Comparison of ENCODE assay signal across 8 mouse cellular contexts in the genomic region with DNA sequence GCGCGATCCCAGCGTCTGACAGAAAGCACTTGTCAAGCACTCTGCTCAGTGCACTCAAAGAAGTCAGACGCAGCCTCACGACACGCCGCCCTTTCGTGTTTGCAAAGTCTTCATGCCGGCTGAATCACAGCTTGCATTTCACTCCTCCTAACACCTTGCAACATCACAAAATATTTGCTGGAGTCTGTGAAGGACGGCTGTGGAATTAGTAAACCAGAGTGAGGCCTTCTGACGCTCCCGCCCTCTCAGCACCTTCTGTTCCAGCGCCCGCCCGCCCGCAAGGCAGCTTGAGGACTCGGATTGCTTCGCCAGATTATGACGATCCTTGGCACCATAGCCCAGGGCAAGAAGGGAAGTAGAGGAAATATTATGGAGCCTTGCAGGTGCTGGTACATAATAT. TPM values are rescaled to one million over a fixed set of nuclear protein-coding genes. Genes with fewer than 3 reads are reported as not detected.
A peak's percentile ranks its signal among the peaks of the same experiment; 100 is the strongest.
DNase-seq lines count a peak whose midpoint lies in the region; ATAC-seq and TF ChIP-seq lines count a peak whose summit lies in the region.

No protein-coding gene starts in this region.

- H3K9ac ChIP-seq in lung, postnatal 0 days (replicated peaks; ENCODE audit: low read depth), result no peak overlapping the region

- peaks cover 4% of the 10 kb centered on the region; the same call in 1 of the 2 replicates for H3K36me3 ChIP-seq in E14TG2a.4 (ENCODE audit: insufficient read depth, low read length)
- 0 out of 2 replicates have a peak, but pooled peaks cover 8% of the 10 kb centered on the region for H3K36me3 ChIP-seq in lung, postnatal 0 days (ENCODE audit: insufficient read depth, low read length)
- no peaks in the 10 kb centered on the region; the same call in 1 of the 2 replicates for H3K36me3 ChIP-seq in kidney, adult 2 months (ENCODE audit: control insufficient read depth, insufficient read depth, low read length)

- peaks cover 21% of the 10 kb centered on the region for H3K27me3 ChIP-seq in E14TG2a.4 (ENCODE audit: insufficient read depth, low read length)
- H3K27me3 ChIP-seq in lung, postnatal 0 days (replicated peaks; ENCODE audit: insufficient read depth, low read length), result no peaks in the 10 kb centered on the region
- H3K27me3 ChIP-seq in kidney, adult 2 months (replicated peaks; ENCODE audit: control insufficient read depth, insufficient read depth, low read length), result no peaks in the 10 kb centered on the region

- H3K4me3 ChIP-seq in E14TG2a.4 (replicated peaks; ENCODE audit: low read length), result peak overlapping the region; percentile 56
- H3K4me3 ChIP-seq in lung, postnatal 0 days (ENCODE audit: low read depth, low read length), result no peak overlapping the region
- no peak overlapping the region for H3K4me3 ChIP-seq in kidney, adult 2 months (ENCODE audit: insufficient read depth, low read depth, low read length)

- no peaks in the 10 kb centered on the region for H3K4me1 ChIP-seq in E14TG2a.4 (replicated peaks; ENCODE audit: low read depth, low read length)
- H3K4me1 ChIP-seq in lung, postnatal 0 days (ENCODE audit: insufficient read depth, low read depth, low read length), result 0 out of 2 replicates have a peak, but pooled peaks cover 4% of the 10 kb centered on the region
- H3K4me1 ChIP-seq in kidney, adult 2 months (ENCODE audit: control insufficient read depth, insufficient read depth, low read length), result no peaks in the 10 kb centered on the region; the same call in 1 of the 2 replicates

- TF ChIP-seq EP300 in lung, postnatal 0 days (IDR thresholded peaks at IDR 0.05), result no peak; the same call in none of the 2 replicates

- no peaks in the 10 kb centered on the region for H3K9me3 ChIP-seq in E14TG2a.4 (ENCODE audit: low read length)
- no peaks in the 10 kb centered on the region for H3K9me3 ChIP-seq in lung, postnatal 0 days (ENCODE audit: low read length)

- no peak for TF ChIP-seq POLR2A in kidney, adult 2 months (IDR thresholded peaks at IDR 0.05; ENCODE audit: low read depth, low read length)

- peak; percentile 48 to 50 for DNase-seq in cerebellum, postnatal 10 days
- no peak for DNase-seq in cerebellum, adult 8-10 months
- DNase-seq in layer of hippocampus, adult 18-20 months (ENCODE audit: low spot score in 2 of 2), result peak; percentile 45 to 57
- peak; percentile 93 for DNase-seq in lung, postnatal 0 days (ENCODE audit: low spot score)
- DNase-seq in cerebellum, postnatal 4 days (ENCODE audit: low spot score in 2 of 2), result no peak
- DNase-seq in kidney, adult 2 months, result no peak

- peak; percentile 94 for ATAC-seq in lung, postnatal 0 days
- no peak for ATAC-seq in megakaryocyte-erythroid progenitor cell, adult 5-6 weeks (replicated peaks; ENCODE audit: low FRiP score, low TSS enrichment, poor library complexity, severe bottlenecking)

- 43% methylated on average over 19 of the region's 19 CpGs for WGBS in lung, postnatal 0 days
- WGBS in kidney, adult 2 months, result 77% methylated on average over 19 of the region's 19 CpGs

- TF ChIP-seq CTCF in E14TG2a.4 (conservative IDR thresholded peaks at IDR 0.05; ENCODE audit: low read length), result no peak
- no peak for TF ChIP-seq CTCF in lung, postnatal 0 days (IDR thresholded peaks at IDR 0.05)
- TF ChIP-seq CTCF in kidney, adult 2 months (conservative IDR thresholded peaks at IDR 0.05; ENCODE audit: insufficient read depth, insufficient read length, low read depth, low read length), result no peak

- H3K27ac ChIP-seq in lung, postnatal 0 days (ENCODE audit: low read length), result no peak overlapping the region
- H3K27ac ChIP-seq in kidney, adult 2 months (ENCODE audit: insufficient read depth, low read depth, low read length), result no peak overlapping the region

- H3K4me2 ChIP-seq in lung, postnatal 0 days (replicated peaks; ENCODE audit: low read depth, low read length), result no peak overlapping the region

RNA-seq across cellular contexts. Expression of a gene that starts 16.4 kb away (rescaled TPM):
- total RNA-seq in layer of hippocampus, adult 18-20 months (2021), result 10 to 100 TPM; 54.0 to 57.2 TPM
- 156 and 164 TPM in 2 replicates for polyA plus RNA-seq in lung, postnatal 0 days (2015; fragmentation: Nextera tagmentation; extraction: Ambion mirVana)
- total RNA-seq in megakaryocyte-erythroid progenitor cell, adult 5-6 weeks (2014; fragmentation: Nextera tagmentation), result 32.6 and 74.8 TPM in 2 replicates
- 64.3 and 66.2 TPM in 2 replicates for total RNA-seq in megakaryocyte-erythroid progenitor cell, adult 5-6 weeks (2017)
- 15.8 and 30.6 TPM in 2 replicates for polyA plus RNA-seq in kidney, adult 2 months (2012; rRNA removed)

RNA-seq across cellular contexts. Expression of a gene that starts 16.5 kb away (rescaled TPM):
- total RNA-seq in layer of hippocampus, adult 18-20 months (2021), result 10 to 100 TPM; 14.7 to 16.2 TPM
- 17.5 and 18.3 TPM in 2 replicates for polyA plus RNA-seq in lung, postnatal 0 days (2015; fragmentation: Nextera tagmentation; extraction: Ambion mirVana)
- 10.4 and 14.6 TPM in 2 replicates for total RNA-seq in megakaryocyte-erythroid progenitor cell, adult 5-6 weeks (2014; fragmentation: Nextera tagmentation)
- 19.0 and 24.5 TPM in 2 replicates for total RNA-seq in megakaryocyte-erythroid progenitor cell, adult 5-6 weeks (2017)
- 8.6 and 11.7 TPM in 2 replicates for polyA plus RNA-seq in kidney, adult 2 months (2012; rRNA removed)

Comparison
In these comparisons a context has a peak if more than half of its experiments do, and no peak if none do; other contexts are left out.
1. DNase-seq: peak in cerebellum, postnatal 10 days (2 of 2), layer of hippocampus, adult 18-20 months (2 of 2) and lung, postnatal 0 days (single experiment); none in cerebellum, adult 8-10 months (single experiment), cerebellum, postnatal 4 days (0 of 2) and kidney, adult 2 months (single experiment).